Mouse (Mus musculus): ENCODE data around the gene Lrrc28.

DNA sequence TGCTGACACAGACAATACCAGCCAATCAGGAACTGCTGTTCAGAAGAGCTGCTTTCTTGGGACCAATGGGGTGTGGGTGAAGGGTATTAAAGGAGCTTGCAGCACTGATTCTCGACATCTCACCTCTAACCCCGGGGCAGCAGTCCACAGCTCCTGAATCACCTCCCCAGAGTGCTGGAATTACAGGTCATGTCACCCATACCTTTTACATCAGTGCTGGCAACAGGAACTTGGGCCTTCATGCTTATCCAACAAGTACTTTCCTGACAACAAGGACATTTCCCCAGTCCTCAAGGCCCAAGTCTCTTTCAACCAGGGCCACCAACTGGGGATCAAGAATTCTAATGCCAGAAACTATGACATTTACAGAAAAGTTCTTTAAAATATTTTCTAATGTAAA lies 8.9 kb downstream of the Lrrc28 start:
- TF ChIP-seq CTCF (IDR thresholded peaks at IDR 0.05; ENCODE audit: low read depth, low read length) (no peak), TAL1 (conservative IDR thresholded peaks at IDR 0.05; ENCODE audit: low read depth, low read length) (no peak), GATA1 (IDR thresholded peaks at IDR 0.05; ENCODE audit: borderline replicate concordance, low read length) (no peak), GATA2 (IDR thresholded peaks at IDR 0.05; ENCODE audit: borderline replicate concordance, low read depth, low read length) (no peak), POLR2AphosphoS5 (IDR thresholded peaks at IDR 0.05; ENCODE audit: insufficient replicate concordance, low read depth, low read length) (no peak)
